ENCODE assay signal across 20 mouse cellular contexts in the genomic region with DNA sequence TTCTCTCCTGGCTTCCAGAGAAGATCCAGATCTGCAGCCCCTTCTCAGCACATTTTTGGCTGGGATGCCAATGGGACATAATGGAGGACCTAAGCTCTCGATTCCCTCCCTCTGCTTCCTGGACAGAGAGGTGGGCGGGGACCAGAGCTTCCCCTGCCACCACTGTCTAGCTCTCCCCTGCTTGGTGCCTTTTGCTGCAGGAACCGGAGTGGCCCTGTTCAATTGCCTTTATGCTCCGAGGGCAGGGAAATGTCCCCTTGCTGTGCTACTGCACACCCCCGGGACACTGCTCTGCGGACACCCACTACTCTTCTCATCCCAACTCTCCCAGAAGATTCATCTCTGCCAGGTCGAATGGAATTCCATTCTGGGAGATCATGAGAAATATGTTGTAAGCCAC. TPM values are rescaled to one million over a fixed set of nuclear protein-coding genes. Genes with fewer than 3 reads are reported as not detected.
DNase-seq lines count a peak whose midpoint lies in the region; ATAC-seq and TF ChIP-seq lines count a peak whose summit lies in the region.
"Had no signal": no experiment of that assay in that cellular context is flagged by ENCODE, and none has a peak within 500 bp of the region (broad histone marks: within the 10 kb centered on the region; RNA-seq: fewer than 3 reads in every experiment).

No protein-coding gene starts in this region.

- no peak overlapping the region for H3K4me3 ChIP-seq in kidney, embryonic 16.5 days (ENCODE audit: low read length)
- no peak overlapping the region for H3K4me3 ChIP-seq in hindbrain, embryonic 14.5 days (replicated peaks; ENCODE audit: low read length)
- no peak overlapping the region for H3K4me3 ChIP-seq in midbrain, postnatal 0 days (ENCODE audit: low read depth, low read length)
- H3K4me3 ChIP-seq: erythroblast, embryonic 14.5 days; gastrocnemius, adult 2 months; limb, embryonic 12.5 days had no signal

- peaks cover 26% of the 10 kb centered on the region for H3K4me1 ChIP-seq in kidney, embryonic 16.5 days (ENCODE audit: insufficient read depth, low read length)
- peaks cover 41% of the 10 kb centered on the region for H3K4me1 ChIP-seq in hindbrain, embryonic 14.5 days (replicated peaks; ENCODE audit: control insufficient read depth, insufficient read depth, low read length)
- H3K4me1 ChIP-seq in midbrain, postnatal 0 days (ENCODE audit: insufficient read depth, low read length), result peaks cover 26% of the 10 kb centered on the region

- 67% methylated on average over 7 of the region's 7 CpGs for WGBS in kidney, embryonic 16.5 days
- WGBS in hindbrain, embryonic 14.5 days, result 58% methylated on average over 7 of the region's 7 CpGs
- WGBS in midbrain, postnatal 0 days, result 51% methylated on average over 7 of the region's 7 CpGs

- 0 out of 2 replicates have a peak overlapping the region, but pooled peaks have one; percentile 26 for H3K27ac ChIP-seq in kidney, embryonic 16.5 days (ENCODE audit: low read length)
- H3K27ac ChIP-seq in hindbrain, embryonic 14.5 days, result peak overlapping the region; percentile 73
- peak overlapping the region; percentile 91 for H3K27ac ChIP-seq in midbrain, postnatal 0 days (ENCODE audit: low read depth, low read length)
- H3K27ac ChIP-seq: gastrocnemius, adult 2 months had no signal

- H3K36me3 ChIP-seq in kidney, embryonic 16.5 days (ENCODE audit: insufficient read depth, low read length), result peaks cover 77% of the 10 kb centered on the region
- peaks cover 75% of the 10 kb centered on the region for H3K36me3 ChIP-seq in hindbrain, embryonic 14.5 days (replicated peaks; ENCODE audit: control insufficient read depth, insufficient read depth)
- H3K36me3 ChIP-seq in midbrain, postnatal 0 days (ENCODE audit: insufficient read depth, low read length), result peaks cover 53% of the 10 kb centered on the region

- DNase-seq in heart, adult 11 months, result peak; percentile 90
- no peak for DNase-seq in heart, adult 18-20 months
- no peak for DNase-seq in kidney, adult 11 months
- DNase-seq in hindbrain, embryonic 14.5 days (ENCODE audit: low spot score), result no peak
- DNase-seq in midbrain, postnatal 0 days (ENCODE audit: low spot score), result no peak
- DNase-seq in gastrocnemius, postnatal 4 days (ENCODE audit: low spot score in 2 of 2), result no peak
- no peak for DNase-seq in yolk sac, embryonic 10.5 days (ENCODE audit: low spot score)
- DNase-seq: gastrocnemius, adult 2 months; kidney, postnatal 36 days; lung, embryonic 14.5 days had no signal

- ATAC-seq in kidney, embryonic 16.5 days (ENCODE audit: low FRiP score, low TSS enrichment), result no peak
- ATAC-seq in hindbrain, embryonic 14.5 days (ENCODE audit: low FRiP score), result no peak
- ATAC-seq in midbrain, postnatal 0 days (ENCODE audit: low FRiP score), result no peak
- ATAC-seq: Patski had no signal

- H3K9ac ChIP-seq in kidney, embryonic 16.5 days (replicated peaks; ENCODE audit: low read length), result no peak overlapping the region
- H3K9ac ChIP-seq in hindbrain, embryonic 14.5 days, result peak overlapping the region; percentile 22; the same call in 1 of the 2 replicates
- peak overlapping the region; percentile 44; the same call in 1 of the 2 replicates for H3K9ac ChIP-seq in midbrain, postnatal 0 days (replicated peaks; ENCODE audit: low read length, poor library complexity, severe bottlenecking)
- H3K9ac ChIP-seq: limb, embryonic 12.5 days; lung, embryonic 14.5 days had no signal

- TF ChIP-seq CTCF in midbrain, postnatal 0 days (IDR thresholded peaks at IDR 0.05), result no peak

- no peaks in the 10 kb centered on the region for H3K9me3 ChIP-seq in kidney, embryonic 16.5 days (ENCODE audit: low read length)
- no peaks in the 10 kb centered on the region for H3K9me3 ChIP-seq in hindbrain, embryonic 14.5 days (ENCODE audit: control insufficient read depth, low read length)
- H3K9me3 ChIP-seq in midbrain, postnatal 0 days (ENCODE audit: low read length), result no peaks in the 10 kb centered on the region
- H3K9me3 ChIP-seq: limb, embryonic 12.5 days had no signal

- no peak overlapping the region for H3K4me2 ChIP-seq in kidney, embryonic 16.5 days (replicated peaks; ENCODE audit: low read depth, low read length)
- no peak overlapping the region for H3K4me2 ChIP-seq in hindbrain, embryonic 14.5 days (replicated peaks)
- H3K4me2 ChIP-seq in midbrain, postnatal 0 days (ENCODE audit: low read depth, low read length, poor library complexity, severe bottlenecking), result no peak overlapping the region
- H3K4me2 ChIP-seq: limb, embryonic 12.5 days; lung, embryonic 14.5 days had no signal

- no peaks in the 10 kb centered on the region for H3K27me3 ChIP-seq in kidney, embryonic 16.5 days (ENCODE audit: insufficient read depth, low read length)
- H3K27me3 ChIP-seq in hindbrain, embryonic 14.5 days (ENCODE audit: control insufficient read depth, insufficient read depth, low read length), result no peaks in the 10 kb centered on the region
- H3K27me3 ChIP-seq in midbrain, postnatal 0 days (ENCODE audit: insufficient read depth, low read length), result no peaks in the 10 kb centered on the region
- H3K27me3 ChIP-seq: limb, embryonic 12.5 days; Patski had no signal

RNA-seq across cellular contexts. Expression of a gene that starts 10.3 kb away (rescaled TPM):
- 1 to 10 TPM; 2.9 to 3.2 TPM for total RNA-seq in heart, adult 18-20 months (2021)
- polyA plus RNA-seq in kidney, embryonic 16.5 days (2015; fragmentation: Nextera tagmentation; extraction: Ambion mirVana), result 1.0 and 1.6 TPM in 2 replicates
- 0.29 and 0.37 TPM in 2 replicates for polyA plus RNA-seq in hindbrain, embryonic 14.5 days (2014; fragmentation: Nextera tagmentation; extraction: Ambion mirVana)
- total RNA-seq in midbrain, postnatal 0 days (2014; rRNA removed), result not detected in 2 replicates
- polyA plus RNA-seq in midbrain, postnatal 0 days (2015; fragmentation: Nextera tagmentation; extraction: Ambion mirVana), result 0.18 and 0.81 TPM in 2 replicates
- 1 to 10 TPM; 1.1 to 2.8 TPM for total RNA-seq in gastrocnemius, postnatal 4 days (2021)
- total RNA-seq: megakaryocyte-erythroid progenitor cell, adult 5-6 weeks had no signal
- polyA plus RNA-seq: erythroblast, embryonic 14.5 days had no signal

RNA-seq across cellular contexts. Expression of a gene that starts 15.4 kb away (rescaled TPM):
- total RNA-seq in heart, adult 18-20 months (2021), result 10 to 100 TPM; 22.3 to 23.4 TPM
- 38.9 and 39.2 TPM in 2 replicates for polyA plus RNA-seq in kidney, embryonic 16.5 days (2015; fragmentation: Nextera tagmentation; extraction: Ambion mirVana)
- 26.4 and 28.7 TPM in 2 replicates for polyA plus RNA-seq in hindbrain, embryonic 14.5 days (2014; fragmentation: Nextera tagmentation; extraction: Ambion mirVana)
- 60.4 and 65.5 TPM in 2 replicates for total RNA-seq in midbrain, postnatal 0 days (2014; rRNA removed)
- 23.5 TPM in 2 replicates for polyA plus RNA-seq in midbrain, postnatal 0 days (2015; fragmentation: Nextera tagmentation; extraction: Ambion mirVana)
- 10 to 100 TPM; 28.3 to 29.7 TPM for total RNA-seq in gastrocnemius, postnatal 4 days (2021)

RNA-seq across cellular contexts. Expression of a gene that starts 20.6 kb away (rescaled TPM):
- total RNA-seq in heart, adult 18-20 months (2021), result 10 to 100 TPM; 24.1 to 25.2 TPM
- 92.1 and 97.8 TPM in 2 replicates for polyA plus RNA-seq in kidney, embryonic 16.5 days (2015; fragmentation: Nextera tagmentation; extraction: Ambion mirVana)
- polyA plus RNA-seq in hindbrain, embryonic 14.5 days (2014; fragmentation: Nextera tagmentation; extraction: Ambion mirVana), result 67.2 and 68.8 TPM in 2 replicates
- total RNA-seq in midbrain, postnatal 0 days (2014; rRNA removed), result 93.8 and 108 TPM in 2 replicates
- polyA plus RNA-seq in midbrain, postnatal 0 days (2015; fragmentation: Nextera tagmentation; extraction: Ambion mirVana), result 58.0 and 66.1 TPM in 2 replicates
- total RNA-seq in gastrocnemius, postnatal 4 days (2021), result 10 to 100 TPM; 90.4 to 92.7 TPM

RNA-seq across cellular contexts. Expression of a gene that starts 37.1 kb away (rescaled TPM):
- not detected for total RNA-seq in heart, adult 18-20 months (2021)
- not detected in 2 replicates for polyA plus RNA-seq in kidney, embryonic 16.5 days (2015; fragmentation: Nextera tagmentation; extraction: Ambion mirVana)
- polyA plus RNA-seq in hindbrain, embryonic 14.5 days (2014; fragmentation: Nextera tagmentation; extraction: Ambion mirVana), result not detected in 2 replicates
- not detected in 2 replicates for total RNA-seq in midbrain, postnatal 0 days (2014; rRNA removed)
- not detected in 2 replicates for polyA plus RNA-seq in midbrain, postnatal 0 days (2015; fragmentation: Nextera tagmentation; extraction: Ambion mirVana)
- total RNA-seq in gastrocnemius, postnatal 4 days (2021), result not detected
- total RNA-seq: adrenal gland, adult 18-20 months; gastrocnemius, adult 2 months; left cerebral cortex, adult 18-20 months; megakaryocyte-erythroid progenitor cell, adult 5-6 weeks had no signal
- polyA plus RNA-seq: erythroblast, embryonic 14.5 days; inflammation-experienced regulatory T-cells, adult 6 months; limb, embryonic 12.5 days; lung, embryonic 14.5 days; Patski; small intestine, adult 2 months; stomach, embryonic 16.5 days had no signal

Comparison
In these comparisons a context has a peak if more than half of its experiments do, and no peak if none do; other contexts are left out.
1. H3K27ac ChIP-seq: peak in every context shown above with its lines; median percentile 91 in midbrain, postnatal 0 days; 73 in hindbrain, embryonic 14.5 days; 26 in kidney, embryonic 16.5 days.